Mouse (Mus musculus) liver, postnatal 0 days (tissue): ENCODE results near the gene Yif1a.
A peak's percentile ranks its signal among the peaks of the same experiment; 100 is the strongest.

ENCODE experiments used
- CTCF ChIP-seq: sonication (generic); IDR thresholded peaks from 2 replicates; pipeline ENCODE4 v1.5.1; 2016; ENCODE audit warnings: antibody characterized with exemption, low read depth
- EP300 ChIP-seq: IDR thresholded peaks from 2 replicates; pipeline ENCODE4 v1.6.1; 2016; ENCODE audit warnings: antibody characterized with exemption, low read depth, mild to moderate bottlenecking

GRCm38 (mm10) chr19:5038709-5039156, 49.6 kb upstream of the Yif1a start, which contains the start of the genes B4gat1 and AC124502.3:
- TF ChIP-seq CTCF, result peak; percentile 64
- TF ChIP-seq EP300, result no peak
